Comparison of ENCODE assay signal across 23 mouse cellular contexts in the genomic region with DNA sequence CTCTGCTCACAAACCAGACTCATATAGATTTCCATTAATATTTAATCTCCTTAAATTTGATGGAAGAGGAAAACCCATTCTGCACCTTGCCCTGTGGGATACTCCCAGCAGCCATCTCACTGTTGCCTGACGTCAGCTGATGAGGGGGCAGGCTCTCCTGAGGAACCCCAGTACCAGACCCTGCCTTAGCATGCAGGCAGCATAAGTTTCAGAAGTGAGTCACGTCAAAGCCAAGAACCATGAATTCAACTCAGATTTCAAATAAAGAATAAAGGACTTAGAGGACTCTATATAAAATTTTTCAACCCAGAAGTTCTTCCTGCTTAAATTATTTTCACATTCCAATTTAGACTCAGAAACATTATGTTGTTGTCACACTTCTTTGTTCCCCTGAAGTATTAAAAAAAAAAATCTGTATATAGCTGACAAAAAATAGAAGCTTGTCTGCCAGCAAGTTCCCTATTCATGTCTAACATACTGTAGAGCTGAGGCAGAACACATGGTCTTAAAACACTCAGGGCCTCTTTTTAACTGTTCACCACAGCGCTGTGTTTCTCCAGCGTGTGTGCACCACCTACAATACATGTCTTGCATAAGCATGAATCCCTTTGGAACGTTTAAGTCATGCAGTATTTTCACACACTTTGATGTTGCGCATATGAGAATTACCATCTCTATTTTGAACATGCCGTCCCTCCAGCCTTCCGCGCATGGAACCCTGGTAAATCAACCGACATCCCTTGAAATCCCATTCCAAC.
DNase-seq lines count a peak whose midpoint lies in the region; ATAC-seq and TF ChIP-seq lines count a peak whose summit lies in the region.
"Had no signal": no experiment of that assay in that cellular context is flagged by ENCODE, and none has a peak within 500 bp of the region (broad histone marks: within the 10 kb centered on the region; RNA-seq: fewer than 3 reads in every experiment).

No protein-coding gene starts in this region.

- no peak for TF ChIP-seq CTCF in left cerebral cortex, adult 2 months (IDR thresholded peaks at IDR 0.05)

- no peak overlapping the region for H3K4me3 ChIP-seq in forebrain, embryonic 14.5 days (ENCODE audit: low read depth, low read length)
- no peak overlapping the region for H3K4me3 ChIP-seq in forebrain, embryonic 11.5 days (ENCODE audit: low read depth, low read length)
- H3K4me3 ChIP-seq in left cerebral cortex, adult 2 months = no peak overlapping the region
- H3K4me3 ChIP-seq: hindbrain, embryonic 10.5 days; midbrain, embryonic 12.5 days; neural tube, embryonic 13.5 days had no signal

- no peaks in the 10 kb centered on the region for H3K27me3 ChIP-seq in forebrain, embryonic 14.5 days (replicated peaks; ENCODE audit: control insufficient read depth, insufficient read depth, low read length)
- H3K27me3 ChIP-seq in forebrain, embryonic 11.5 days (ENCODE audit: control insufficient read depth, insufficient read depth, low read length) = no peaks in the 10 kb centered on the region
- H3K27me3 ChIP-seq: midbrain, embryonic 12.5 days; neural tube, embryonic 13.5 days had no signal

- WGBS in forebrain, embryonic 14.5 days = 85% methylated on average over 10 of the region's 10 CpGs
- 91% methylated on average over 10 of the region's 10 CpGs for WGBS in forebrain, embryonic 11.5 days

- no peak overlapping the region for H3K27ac ChIP-seq in forebrain, embryonic 14.5 days (ENCODE audit: low read depth, low read length)
- H3K27ac ChIP-seq in forebrain, embryonic 11.5 days (ENCODE audit: low read depth, low read length) = no peak overlapping the region
- H3K27ac ChIP-seq in left cerebral cortex, adult 2 months = peak overlapping the region; percentile 86
- H3K27ac ChIP-seq: hindbrain, embryonic 10.5 days; kidney, postnatal 0 days; midbrain, embryonic 12.5 days; neural tube, embryonic 13.5 days had no signal

- H3K4me1 ChIP-seq in forebrain, embryonic 14.5 days (ENCODE audit: control insufficient read depth, insufficient read depth, low read length) = no peaks in the 10 kb centered on the region
- H3K4me1 ChIP-seq in forebrain, embryonic 11.5 days (replicated peaks; ENCODE audit: control insufficient read depth, insufficient read depth, low read length) = no peaks in the 10 kb centered on the region
- H3K4me1 ChIP-seq: hindbrain, embryonic 10.5 days; midbrain, embryonic 12.5 days; neural tube, embryonic 13.5 days had no signal

- no peaks in the 10 kb centered on the region for H3K36me3 ChIP-seq in forebrain, embryonic 14.5 days (ENCODE audit: control insufficient read depth, insufficient read depth, low read length)
- H3K36me3 ChIP-seq in forebrain, embryonic 11.5 days (ENCODE audit: control insufficient read depth, insufficient read depth, low read length) = no peaks in the 10 kb centered on the region
- H3K36me3 ChIP-seq: hindbrain, embryonic 10.5 days; midbrain, embryonic 12.5 days; neural tube, embryonic 13.5 days had no signal

- ATAC-seq in forebrain, embryonic 14.5 days = no peak
- no peak for ATAC-seq in forebrain, embryonic 11.5 days (replicated peaks; ENCODE audit: low FRiP score)
- ATAC-seq: CD4-positive, CD25-positive, alpha-beta regulatory T cell, adult 4 months; Patski had no signal

- H3K4me2 ChIP-seq in forebrain, embryonic 14.5 days (ENCODE audit: low read length) = no peak overlapping the region
- no peak overlapping the region for H3K4me2 ChIP-seq in forebrain, embryonic 11.5 days (ENCODE audit: low read depth, low read length, severe bottlenecking)
- H3K4me2 ChIP-seq: liver, embryonic 11.5 days; midbrain, embryonic 12.5 days; neural tube, embryonic 13.5 days had no signal

- H3K9me3 ChIP-seq in forebrain, embryonic 14.5 days (replicated peaks; ENCODE audit: control insufficient read depth, low read length) = no peaks in the 10 kb centered on the region
- H3K9me3 ChIP-seq in forebrain, embryonic 11.5 days (ENCODE audit: control insufficient read depth, low read length) = no peaks in the 10 kb centered on the region
- H3K9me3 ChIP-seq: hindbrain, embryonic 10.5 days; midbrain, embryonic 12.5 days; neural tube, embryonic 13.5 days had no signal

- intact Hi-C loops in left cerebral cortex, adult 2 months (cut with DNase I) = loop anchor here (2.0 to 5.0 kb wide), 5 partner anchors 25 to 373 kb away; no protein-coding TSS in a partner anchor

- H3K9ac ChIP-seq in forebrain, embryonic 14.5 days (ENCODE audit: low read length) = no peak overlapping the region
- no peak overlapping the region for H3K9ac ChIP-seq in forebrain, embryonic 11.5 days (ENCODE audit: low read length)
- H3K9ac ChIP-seq: midbrain, embryonic 12.5 days; neural tube, embryonic 13.5 days had no signal

- DNase-seq in forebrain, embryonic 14.5 days (ENCODE audit: low spot score) = peak; percentile 9
- no peak for DNase-seq in forebrain, embryonic 11.5 days (ENCODE audit: low spot score)
- DNase-seq in layer of hippocampus, adult 11-12 months (ENCODE audit: low spot score) = peak; percentile 40
- DNase-seq in layer of hippocampus, adult 8-10 months (ENCODE audit: low spot score in 2 of 2) = no peak
- DNase-seq in brain, adult 2 months (ENCODE audit: low read depth, low spot score) = peak; percentile 85
- peak in 1 of 2 experiments; percentile 24 for DNase-seq in left cerebral cortex, adult 2 months (ENCODE audit: extremely low spot score in 1 of 2, low spot score in 2 of 2)
- DNase-seq in lung, postnatal 14 days = no peak
- DNase-seq in natural killer cell, adult 2 months (ENCODE audit: low spot score in 2 of 2) = no peak
- DNase-seq: adrenal gland, postnatal 10 days; cerebellum, adult 18-20 months; cerebellum, postnatal 25 days; gastrocnemius, postnatal 36 days; kidney, adult 18-20 months; lung, adult 2 months; lung, postnatal 4 days; thymus, postnatal 14 days had no signal

Comparison
In these comparisons a context has a peak if more than half of its experiments do, and no peak if none do; other contexts are left out.
1. DNase-seq: peak in forebrain, embryonic 14.5 days (single experiment), layer of hippocampus, adult 11-12 months (single experiment) and brain, adult 2 months (single experiment); none in forebrain, embryonic 11.5 days (single experiment), layer of hippocampus, adult 8-10 months (0 of 2), lung, postnatal 14 days (single experiment) and natural killer cell, adult 2 months (0 of 2).